ENCODE assay signal across 9 mouse cellular contexts in the genomic region with DNA sequence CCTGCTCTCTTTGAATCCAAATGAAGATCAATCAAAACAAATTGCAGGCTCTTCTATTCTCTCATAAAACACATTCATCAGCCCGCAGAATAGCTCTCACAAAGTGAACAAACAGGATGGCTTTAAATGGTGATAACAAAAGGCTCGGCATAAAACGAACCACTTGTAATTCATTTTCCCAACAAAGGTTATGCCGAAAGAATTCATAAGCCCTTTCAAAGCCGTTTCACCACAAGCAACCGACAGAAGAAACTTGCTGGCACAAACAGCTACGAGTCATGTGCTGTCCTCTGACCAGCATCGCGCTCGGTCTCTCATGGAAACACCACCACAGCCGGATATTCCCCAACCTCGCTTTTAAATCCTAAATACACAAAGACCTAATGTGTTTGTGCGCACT. TPM values are rescaled to one million over a fixed set of nuclear protein-coding genes. Genes with fewer than 3 reads are reported as not detected.
A peak's percentile ranks its signal among the peaks of the same experiment; 100 is the strongest.
DNase-seq lines count a peak whose midpoint lies in the region; ATAC-seq and TF ChIP-seq lines count a peak whose summit lies in the region.
"Had no signal": no experiment of that assay in that cellular context is flagged by ENCODE, and none has a peak within 500 bp of the region (broad histone marks: within the 10 kb centered on the region; RNA-seq: fewer than 3 reads in every experiment).

No protein-coding gene starts in this region.

- H3K9ac ChIP-seq in MEL (ENCODE audit: control insufficient read depth, low read depth, low read length, poor library complexity, severe bottlenecking) = peak overlapping the region; percentile 33
- H3K9ac ChIP-seq in forebrain, embryonic 14.5 days (ENCODE audit: low read length) = peak overlapping the region; percentile 33; the same call in 1 of the 2 replicates
- H3K9ac ChIP-seq: limb, embryonic 13.5 days had no signal

- TF ChIP-seq POLR2A in MEL (IDR thresholded peaks at IDR 0.05; ENCODE audit: control insufficient read depth in 1 of 2, insufficient read depth in 1 of 2, low read depth in 1 of 2, low read length in 2 of 2, poor library complexity in 1 of 2) = no peak

- TF ChIP-seq EP300 in MEL (IDR thresholded peaks at IDR 0.05; ENCODE audit: low read depth in 1 of 2, low read length in 2 of 2) = 0 out of 4 replicates have a peak, but pooled peaks of 1 of the 2 experiments have one; percentile 11

- no peak overlapping the region for H3K27ac ChIP-seq in MEL (ENCODE audit: control insufficient read depth, low read depth, low read length)
- H3K27ac ChIP-seq in forebrain, embryonic 14.5 days (ENCODE audit: low read depth, low read length) = peak overlapping the region; percentile 49; the same call in 1 of the 2 replicates
- peak overlapping the region; percentile 81 for H3K27ac ChIP-seq in midbrain, embryonic 10.5 days (replicated peaks)
- H3K27ac ChIP-seq: limb, embryonic 13.5 days had no signal

- DNase-seq in frontal cortex, postnatal 36 days (ENCODE audit: low spot score in 2 of 2) = peak; percentile 29 to 33
- no peak for DNase-seq in MEL (ENCODE audit: low read depth, low spot score)
- peak; percentile 79 for DNase-seq in forebrain, embryonic 14.5 days (ENCODE audit: low spot score)
- DNase-seq in midbrain, embryonic 10.5 days (ENCODE audit: low spot score) = no peak
- no peak for DNase-seq in liver
- no peak for DNase-seq in adrenal gland, adult 18-20 months (ENCODE audit: low spot score in 2 of 2)
- DNase-seq in adrenal gland, postnatal 4 days (ENCODE audit: low spot score in 2 of 2) = no peak

- H3K36me3 ChIP-seq in MEL (ENCODE audit: control insufficient read depth in 1 of 2, insufficient read depth in 2 of 2, low read length in 2 of 2) = peaks cover 0 to 33% of the 10 kb centered on the region in 2 experiments; a peak in 2 of 4 replicates
- H3K36me3 ChIP-seq in forebrain, embryonic 14.5 days (ENCODE audit: control insufficient read depth, insufficient read depth, low read length) = no peaks in the 10 kb centered on the region
- H3K36me3 ChIP-seq in midbrain, embryonic 10.5 days = no peaks in the 10 kb centered on the region
- H3K36me3 ChIP-seq: limb, embryonic 13.5 days had no signal

- ATAC-seq in frontal cortex, adult (ENCODE audit: low TSS enrichment) = no peak
- peak; percentile 73 for ATAC-seq in forebrain, embryonic 14.5 days

- no peaks in the 10 kb centered on the region for H3K9me3 ChIP-seq in MEL (replicated peaks; ENCODE audit: insufficient read depth, low read length)
- H3K9me3 ChIP-seq in forebrain, embryonic 14.5 days (replicated peaks; ENCODE audit: control insufficient read depth, low read length) = no peaks in the 10 kb centered on the region
- H3K9me3 ChIP-seq in midbrain, embryonic 10.5 days (replicated peaks) = no peaks in the 10 kb centered on the region
- H3K9me3 ChIP-seq: limb, embryonic 13.5 days had no signal

- TF ChIP-seq CTCF in MEL (IDR thresholded peaks at IDR 0.05 in 2 of 3, conservative IDR thresholded peaks at IDR 0.05 in 1 of 3; ENCODE audit: control insufficient read depth in 1 of 3, insufficient read depth in 1 of 3, low read depth in 2 of 3, low read length in 3 of 3, poor library complexity in 1 of 3, severe bottlenecking in 1 of 3) = no peak

- H3K79me2 ChIP-seq in MEL (ENCODE audit: control insufficient read depth, insufficient read depth, low read length, poor library complexity) = no peaks in the 10 kb centered on the region

- H3K4me1 ChIP-seq in MEL (ENCODE audit: control insufficient read depth in 1 of 2, insufficient read depth in 2 of 2, low read length in 2 of 2) = peaks cover 19 to 24% of the 10 kb centered on the region in 2 experiments
- peaks cover 13% of the 10 kb centered on the region; the same call in 1 of the 2 replicates for H3K4me1 ChIP-seq in forebrain, embryonic 14.5 days (ENCODE audit: control insufficient read depth, insufficient read depth, low read length)
- peaks cover 31% of the 10 kb centered on the region for H3K4me1 ChIP-seq in midbrain, embryonic 10.5 days

- TF ChIP-seq RAD21 in MEL (IDR thresholded peaks at IDR 0.05; ENCODE audit: low read depth, low read length) = no peak

- 6% methylated on average over 13 of the region's 13 CpGs for WGBS in forebrain, embryonic 14.5 days
- WGBS in midbrain, embryonic 10.5 days = 62% methylated on average over 13 of the region's 13 CpGs

- H3K27me3 ChIP-seq in MEL (ENCODE audit: control insufficient read depth in 1 of 2, insufficient read depth in 2 of 2, low read length in 2 of 2) = no peaks in the 10 kb centered on the region
- H3K27me3 ChIP-seq in forebrain, embryonic 14.5 days (replicated peaks; ENCODE audit: control insufficient read depth, insufficient read depth, low read length) = no peaks in the 10 kb centered on the region
- no peaks in the 10 kb centered on the region for H3K27me3 ChIP-seq in midbrain, embryonic 10.5 days (ENCODE audit: low read depth, poor library complexity, severe bottlenecking)
- H3K27me3 ChIP-seq: limb, embryonic 13.5 days had no signal

- peak overlapping the region in 1 of 2 experiments; percentile 33; a peak in 3 of 4 replicates for H3K4me3 ChIP-seq in MEL (ENCODE audit: control insufficient read depth in 1 of 2, insufficient read depth in 1 of 2, low read depth in 2 of 2, low read length in 2 of 2)
- no peak overlapping the region for H3K4me3 ChIP-seq in forebrain, embryonic 14.5 days (ENCODE audit: low read depth, low read length)
- no peak overlapping the region for H3K4me3 ChIP-seq in midbrain, embryonic 10.5 days
- H3K4me3 ChIP-seq: limb, embryonic 13.5 days had no signal

- H3K4me2 ChIP-seq in forebrain, embryonic 14.5 days (ENCODE audit: low read length) = peak overlapping the region; percentile 41
- H3K4me2 ChIP-seq: limb, embryonic 13.5 days had no signal

TF ChIP-seq in MEL, 35 proteins besides CTCF, POLR2A, EP300 and RAD21:
- TF ChIP-seq MEF2A (IDR thresholded peaks at IDR 0.05; ENCODE audit: extremely low read depth, insufficient replicate concordance, low read depth, low read length, poor library complexity, severe bottlenecking) = no peak
- no peak for TF ChIP-seq MXI1 (IDR thresholded peaks at IDR 0.05; ENCODE audit: low read depth, low read length)
- TF ChIP-seq USF1 (IDR thresholded peaks at IDR 0.05; ENCODE audit: low read depth, low read length) = 0 out of 2 replicates have a peak, but pooled peaks have one; percentile 24
- TF ChIP-seq TAL1 (IDR thresholded peaks at IDR 0.05; ENCODE audit: low read length) = no peak

RNA-seq across cellular contexts. Expression of a gene that starts 23.8 kb away (rescaled TPM):
- 3.9 and 4.5 TPM in 2 replicates for total RNA-seq in MEL (2012; rRNA removed)
- 10 to 100 TPM in 1 of 2 experiments, not detected in 1; 38.4 TPM for polyA plus RNA-seq in MEL (2012; ENCODE audit: insufficient read depth in 1 of 2, insufficient read length in 2 of 2, low read depth in 1 of 2, low replicate concordance in 2 of 2, missing spikeins in 1 of 2)
- 41.3 and 48.2 TPM in 2 replicates for polyA plus RNA-seq in forebrain, embryonic 14.5 days (2014; fragmentation: Nextera tagmentation; extraction: Ambion mirVana)
- polyA plus RNA-seq in midbrain, embryonic 10.5 days (2016; fragmentation: Nextera tagmentation; extraction: Ambion mirVana) = 48.6 and 49.8 TPM in 2 replicates
- 10 to 100 TPM; 30.9 to 31.1 TPM for total RNA-seq in adrenal gland, adult 18-20 months (2021)
- total RNA-seq in adrenal gland, postnatal 4 days (2021) = 10 to 100 TPM; 37.1 to 37.6 TPM

Comparison
In these comparisons a context has a peak if more than half of its experiments do, and no peak if none do; other contexts are left out.
1. DNase-seq: peak in frontal cortex, postnatal 36 days (2 of 2) and forebrain, embryonic 14.5 days (single experiment); none in MEL (single experiment), midbrain, embryonic 10.5 days (single experiment), liver (single experiment), adrenal gland, adult 18-20 months (0 of 2) and adrenal gland, postnatal 4 days (0 of 2).